Mouse (Mus musculus): ENCODE data around the gene Chgb.

DNA sequence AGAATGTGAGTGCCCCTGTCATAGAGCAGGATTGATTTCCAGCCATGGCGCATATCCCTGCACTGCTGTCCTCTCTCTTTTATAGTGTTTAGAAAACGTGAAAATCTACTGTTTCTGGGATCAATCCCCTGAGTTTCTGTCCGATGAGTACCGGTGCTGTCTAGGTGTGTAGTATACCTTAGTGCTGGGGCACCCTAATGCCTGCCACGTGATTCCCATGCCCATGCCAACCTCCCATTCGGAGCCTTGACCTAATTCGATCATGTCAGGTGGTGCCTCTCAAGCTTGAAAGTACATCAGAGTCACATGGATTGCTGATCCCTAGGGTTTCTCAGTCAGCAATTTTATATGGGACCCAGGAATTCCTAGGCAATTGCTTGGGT is 13.1 kb downstream of the Chgb start:
- TF ChIP-seq POLR2A (IDR thresholded peaks at IDR 0.05; ENCODE audit: insufficient read length, low read depth) (no peak), MYOD1 (IDR thresholded peaks at IDR 0.05; ENCODE audit: control insufficient read depth in 1 of 3, insufficient read length in 2 of 3, low read depth in 2 of 3) (no peak), TCF12 (IDR thresholded peaks at IDR 0.05; ENCODE audit: insufficient read depth, poor library complexity, severe bottlenecking) (no peak), USF1 (IDR thresholded peaks at IDR 0.05; ENCODE audit: low read depth) (no peak), MAX (IDR thresholded peaks at IDR 0.05; ENCODE audit: low read depth) (no peak), SRF (IDR thresholded peaks at IDR 0.05; ENCODE audit: control insufficient read depth, insufficient read length, low read depth) (no peak), E2F4 (IDR thresholded peaks at IDR 0.05; ENCODE audit: insufficient read depth) (no peak), POLR2AphosphoS2 (IDR thresholded peaks at IDR 0.05; ENCODE audit: insufficient read length, low read depth) (no peak), REST (IDR thresholded peaks at IDR 0.05; ENCODE audit: insufficient read depth, insufficient read length) (no peak), TCF3 (IDR thresholded peaks at IDR 0.05; ENCODE audit: insufficient read length, low read depth) (no peak), MYOG (IDR thresholded peaks at IDR 0.05; ENCODE audit: control insufficient read depth in 1 of 3, insufficient read depth in 1 of 3, insufficient read length in 2 of 3, low read depth in 2 of 3) (no peak)

Data from myocyte (in vitro differentiated cells).